Mouse (Mus musculus) 416B (cell line): Measurements from ENCODE around the gene Gm38655.

Experiments
- DNase-seq: peaks from one replicate; pipeline ENCODE4 v3.0.0; 2011; ENCODE audit warnings: low read depth

The Gm38655 gene

DNA sequence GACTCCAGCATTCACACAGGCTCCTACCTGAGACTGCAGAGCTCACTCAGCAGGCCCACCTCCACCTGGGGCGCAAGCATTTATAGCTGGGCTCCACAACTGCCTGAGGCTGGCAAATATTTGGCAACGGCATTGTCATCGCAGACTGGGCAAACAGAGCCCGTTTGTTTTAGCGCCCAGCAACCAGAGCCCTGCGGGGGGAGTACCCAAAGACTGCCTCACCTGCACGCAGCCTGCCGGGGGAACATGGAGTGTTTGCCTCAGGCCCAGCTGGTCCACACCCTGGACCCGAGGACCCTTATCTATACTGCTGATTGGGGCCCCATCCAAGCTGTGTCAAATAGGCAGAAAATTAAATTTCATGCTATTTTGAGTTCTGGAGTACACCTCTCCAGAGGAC is at the start of gene Gm38655:
Gene Gm38655, minus strand, starts transcription at position 61 of the 400 bp plus-strand sequence.
- DNase-seq, result no peak

DNA sequence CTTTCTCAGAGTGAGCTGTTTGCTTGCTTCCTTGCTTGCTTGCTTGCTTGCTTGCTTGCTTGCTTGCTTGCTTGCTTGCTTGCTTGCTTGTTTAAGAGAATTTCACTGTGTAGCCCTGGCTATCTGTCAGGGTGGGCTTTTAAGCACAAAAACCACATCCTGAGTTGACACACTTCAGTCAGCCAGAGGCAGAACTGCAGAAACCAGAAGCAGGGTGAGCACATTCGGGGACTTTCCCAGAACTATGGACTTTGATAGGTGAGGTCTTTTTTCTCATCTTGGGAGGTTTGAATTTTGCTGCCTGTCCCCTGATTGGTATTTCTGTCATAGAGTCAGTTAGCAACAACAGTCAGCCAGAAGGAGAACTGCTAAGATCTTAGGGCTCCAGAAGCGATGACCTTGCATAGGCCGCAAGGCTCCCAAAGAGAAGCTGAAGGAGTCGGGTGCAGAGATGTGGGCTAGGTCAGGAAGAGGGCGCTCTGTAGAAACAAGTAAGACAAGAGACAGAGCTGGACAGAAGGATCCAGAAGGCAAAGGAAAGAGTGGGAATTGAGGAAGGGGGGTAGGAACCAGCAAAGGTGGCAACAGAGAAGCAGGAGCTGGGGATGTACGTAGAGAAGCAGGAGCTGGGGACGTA is 49.4 kb upstream of the Gm38655 start:
- DNase-seq, result peak; percentile 59

DNA sequence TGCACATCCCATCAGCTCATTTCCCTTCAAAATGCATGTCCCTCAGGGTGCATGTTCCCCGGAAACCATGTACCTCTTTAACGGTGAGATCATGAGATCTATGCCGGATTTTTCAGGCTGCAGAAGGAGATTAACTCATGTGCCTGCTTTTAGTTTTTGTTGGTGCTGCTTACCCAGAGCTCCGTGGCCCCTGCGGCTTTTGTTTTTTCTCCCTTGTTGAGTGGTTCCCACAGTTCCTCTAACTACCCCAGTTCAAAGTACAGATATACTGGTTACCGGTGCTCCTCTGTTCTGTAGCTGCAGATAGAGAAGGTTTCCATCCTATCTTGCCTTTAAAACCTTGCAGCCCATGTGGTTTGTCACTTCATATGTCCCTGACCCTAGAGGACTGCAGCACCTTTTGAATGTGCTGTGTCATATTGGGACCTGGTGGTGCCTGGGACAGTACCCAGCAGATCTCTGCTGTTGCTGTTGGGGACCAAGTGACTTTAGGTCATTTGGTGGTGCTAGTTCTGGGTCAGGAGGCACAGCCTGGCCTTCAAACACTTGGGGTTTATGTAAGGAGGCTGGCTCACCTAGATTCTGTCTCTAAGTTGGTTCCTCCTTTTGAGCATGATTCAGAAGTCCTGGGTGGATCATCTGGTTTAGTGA is 47.8 kb upstream of the Gm38655 start:
- DNase-seq, result peak; percentile 61

DNA sequence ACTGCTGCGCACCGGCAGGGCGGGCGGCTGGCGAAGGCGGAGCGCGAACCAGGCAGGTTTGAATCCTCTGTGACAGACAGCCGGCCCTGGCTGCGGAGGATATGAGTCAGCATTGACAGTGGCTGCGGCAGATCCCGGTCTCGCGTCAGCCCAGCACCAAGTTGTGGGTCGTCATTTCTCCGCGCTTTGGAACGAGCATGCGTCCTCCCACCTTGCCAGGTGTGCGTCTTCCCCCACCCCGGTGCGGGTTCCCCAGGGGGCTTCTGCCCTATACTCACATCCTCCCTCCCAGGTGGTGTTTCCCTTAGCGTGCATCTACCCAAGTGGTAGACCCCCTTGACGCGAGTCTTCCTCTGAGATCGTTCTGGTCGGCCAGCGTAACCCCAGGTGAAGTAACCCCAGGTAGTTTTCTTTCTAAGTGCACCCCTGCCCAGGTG is 47.3 kb upstream of the Gm38655 start:
- peak; percentile 51 for DNase-seq

DNA sequence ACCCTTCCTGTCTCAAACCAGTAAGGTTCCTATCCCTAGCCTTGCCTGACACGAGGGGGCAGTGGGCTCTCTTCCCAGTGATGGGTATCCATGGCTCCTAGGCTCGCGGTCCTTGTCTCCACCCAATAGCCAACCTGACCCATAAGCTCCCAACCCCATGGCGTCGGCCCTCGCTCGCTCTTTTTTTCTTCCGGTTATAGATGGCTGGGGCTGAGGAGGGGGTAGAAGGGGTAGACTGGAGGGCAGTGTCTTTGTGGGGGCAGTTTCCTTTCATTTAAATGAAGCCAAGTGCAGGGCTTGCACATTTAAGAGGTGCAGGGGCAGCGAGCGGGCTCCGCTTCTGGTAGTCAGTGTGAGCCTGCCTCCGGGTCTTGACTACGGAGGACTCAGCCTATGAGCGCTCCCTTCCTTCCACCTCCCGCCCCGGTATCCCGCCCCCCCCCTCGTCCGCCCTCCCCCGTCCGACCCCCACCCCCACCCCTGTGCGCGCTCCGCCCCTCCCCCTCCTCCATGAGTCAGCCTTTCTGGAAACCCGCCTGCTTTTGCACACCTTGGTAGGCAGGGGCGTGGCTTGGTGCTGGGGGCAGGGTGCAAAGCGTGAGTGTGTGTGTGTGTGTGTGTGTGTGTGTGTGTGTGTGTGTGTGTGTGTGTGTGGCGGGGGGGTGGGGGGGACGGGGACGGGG is 46.7 kb upstream of the Gm38655 start:
- DNase-seq, result peak; percentile 89

DNA sequence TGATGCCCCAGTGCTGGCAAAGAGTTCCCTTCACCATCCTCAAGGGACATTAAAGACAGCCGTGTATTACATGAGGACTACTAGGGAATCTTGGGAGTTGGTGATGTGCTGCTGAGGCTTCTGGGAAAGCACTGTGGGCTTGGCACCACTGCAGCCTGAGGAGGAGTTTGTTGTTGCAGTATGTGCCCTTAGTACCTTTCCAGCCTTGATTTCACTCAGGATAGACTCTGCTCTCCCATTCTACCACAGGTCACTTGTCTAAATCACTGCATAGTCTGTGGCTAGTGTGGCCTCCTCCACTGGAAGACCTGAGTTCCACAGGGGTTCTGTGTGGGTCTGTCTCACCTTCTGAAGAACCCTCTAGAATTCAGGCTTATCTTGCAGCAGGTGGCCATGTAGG is 45.5 kb upstream of the Gm38655 start:
- DNase-seq, result no peak

DNA sequence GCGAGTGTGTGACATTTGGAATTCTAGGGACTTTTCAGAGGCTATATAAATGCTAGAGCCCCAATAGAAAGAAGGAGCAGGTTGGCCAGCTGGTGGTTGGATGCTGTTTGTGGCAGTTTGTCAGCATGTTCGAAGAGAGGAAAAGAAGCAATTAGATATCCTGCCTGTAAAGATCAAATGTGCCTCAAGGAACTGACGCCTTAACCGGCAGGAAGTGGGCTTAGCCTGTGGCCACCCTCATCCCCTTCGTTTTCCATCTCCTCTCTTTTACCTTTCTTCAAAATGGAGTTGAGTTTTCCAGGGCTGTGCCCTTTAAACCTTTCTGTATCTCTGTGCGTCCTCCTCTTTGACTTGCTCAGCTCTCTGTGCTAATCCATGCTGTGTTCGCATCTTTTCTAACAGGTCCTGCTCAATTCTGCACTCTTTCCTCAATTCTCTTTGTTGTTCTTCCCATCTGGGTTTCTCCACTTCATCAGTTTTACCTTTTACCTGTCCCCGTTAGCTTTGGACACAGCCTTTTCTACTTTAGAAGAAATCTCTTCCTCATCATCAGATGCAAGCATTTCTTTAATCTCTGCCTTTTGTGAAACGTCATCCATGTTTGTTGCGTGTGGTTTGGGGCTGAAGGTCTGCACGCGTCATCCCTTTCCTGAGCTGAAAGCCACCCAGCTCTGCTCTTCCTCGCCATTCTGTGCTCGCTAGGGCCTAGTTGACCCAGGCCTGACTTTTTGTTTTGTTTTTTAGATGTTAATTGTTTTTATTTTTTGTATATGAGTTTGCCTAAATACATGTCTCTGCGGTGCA is 44.4 kb upstream of the Gm38655 start:
- DNase-seq, result peak; percentile 37

DNA sequence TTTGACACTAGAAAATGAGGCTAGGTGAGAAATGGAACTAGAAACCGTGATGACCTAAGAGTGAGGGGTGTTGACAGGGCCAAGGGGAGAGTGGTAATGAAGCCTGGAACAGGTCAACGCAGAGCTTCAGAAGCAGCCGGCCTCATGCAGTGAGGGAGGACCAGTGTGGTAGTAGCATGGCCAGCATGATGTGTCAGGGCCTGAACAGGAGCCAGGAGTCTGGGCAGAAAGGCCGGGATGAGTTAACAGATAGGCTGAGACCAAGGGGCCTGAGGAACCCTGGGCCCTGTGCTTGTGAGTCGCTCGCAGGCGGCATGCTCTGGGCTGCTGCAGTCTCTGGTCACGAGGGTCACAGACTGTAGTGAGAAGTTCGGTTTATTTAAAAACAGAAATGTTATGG is 43.7 kb upstream of the Gm38655 start:
- no peak for DNase-seq

DNA sequence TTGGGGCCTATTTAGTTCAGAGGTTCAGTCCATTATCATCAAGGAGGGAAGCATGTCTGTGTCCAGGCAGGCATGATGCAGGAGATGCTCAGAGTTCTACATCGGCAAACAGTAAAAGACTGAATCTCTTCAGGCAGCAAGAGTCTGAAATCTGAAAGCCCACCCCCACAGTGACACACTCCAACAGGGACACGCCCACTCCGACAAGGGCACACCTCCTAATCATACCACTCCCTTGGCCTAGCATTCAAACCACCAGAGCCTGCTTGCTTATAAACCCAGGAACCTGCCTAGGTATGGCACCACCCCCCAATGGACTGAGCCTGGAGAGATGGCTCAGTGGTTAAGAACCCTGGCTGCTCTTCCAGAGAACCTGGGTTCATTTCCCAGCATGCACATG is 40.2 kb upstream of the Gm38655 start:
- DNase-seq, result no peak

DNA sequence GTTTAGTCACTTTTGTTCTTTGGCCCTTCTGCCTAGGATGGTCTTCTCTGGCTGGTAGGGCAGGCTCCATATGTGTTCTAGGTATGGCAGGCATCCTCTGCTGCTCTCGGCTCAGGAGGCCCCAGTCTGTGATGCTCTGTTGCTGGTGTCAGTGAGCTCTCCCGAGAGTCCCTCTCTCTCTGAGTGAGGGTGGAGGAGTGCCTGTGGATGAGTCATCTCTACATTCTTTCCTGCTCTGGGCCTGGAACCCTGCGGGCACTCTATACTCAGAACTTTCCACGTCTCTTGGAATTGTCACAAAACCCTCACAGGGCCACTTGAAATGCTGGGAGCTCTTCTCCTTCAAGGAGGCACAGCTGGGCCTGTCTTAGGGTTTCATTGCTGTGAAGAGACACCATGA is 36.4 kb upstream of the Gm38655 start:
- no peak for DNase-seq

DNA sequence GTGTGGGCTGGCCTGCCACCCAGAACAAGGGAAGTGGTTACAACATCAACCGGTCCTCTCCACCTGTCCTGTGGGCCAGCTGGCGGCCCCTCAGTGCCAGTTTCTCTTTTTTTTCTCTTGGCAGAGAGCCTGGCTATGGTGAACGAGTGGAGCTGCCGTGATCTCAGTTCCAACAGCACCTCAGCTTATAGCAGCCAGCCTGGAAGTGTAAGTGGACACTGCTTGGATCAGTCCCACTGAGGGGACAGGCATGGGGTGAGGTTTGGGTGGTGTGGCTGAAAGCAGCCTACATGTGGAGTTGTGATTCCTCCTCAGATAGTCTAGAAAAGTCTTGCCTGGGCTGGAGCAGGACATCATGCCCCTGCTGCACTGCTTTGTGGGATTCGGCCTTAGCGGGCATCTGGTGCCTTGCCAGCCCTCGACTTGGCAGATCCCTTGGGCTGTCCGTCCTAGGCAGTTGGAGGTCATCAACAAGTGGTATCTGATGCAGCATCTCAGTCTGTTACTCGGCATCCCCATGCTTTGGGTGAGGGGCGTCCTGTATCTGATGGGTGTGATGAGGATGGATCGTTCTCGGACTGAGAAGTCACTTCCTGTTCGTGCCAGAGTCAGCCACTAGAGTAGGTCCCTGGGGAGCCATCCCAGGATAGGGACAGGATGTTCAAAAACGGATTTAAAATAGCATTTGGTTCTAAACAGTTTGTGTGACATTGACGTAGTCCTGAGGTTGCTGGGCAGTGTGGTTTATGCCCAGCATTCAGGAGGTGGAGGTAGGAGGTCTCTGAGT is 35.6 kb upstream of the Gm38655 start:
- peak; percentile 38 for DNase-seq

DNA sequence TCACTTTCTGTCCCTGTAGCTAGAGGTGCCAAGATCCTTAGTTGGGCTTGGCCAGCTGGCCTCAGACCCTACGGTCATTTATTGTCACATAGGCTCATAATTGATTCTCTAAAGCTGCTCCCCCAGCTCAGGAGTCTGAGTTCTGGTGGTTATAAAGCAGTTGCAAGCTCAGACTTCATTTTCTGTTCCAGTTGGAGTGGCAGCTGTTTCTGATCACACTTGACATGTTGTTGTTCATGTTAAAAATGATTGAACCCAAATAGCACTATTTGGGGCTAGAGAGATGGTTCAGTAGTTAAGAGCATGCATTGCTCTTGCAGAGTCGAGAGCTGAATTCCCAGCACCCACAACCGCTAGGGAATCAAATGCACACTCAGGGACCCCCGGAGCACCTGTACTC is 34.7 kb upstream of the Gm38655 start:
- DNase-seq, result no peak

DNA sequence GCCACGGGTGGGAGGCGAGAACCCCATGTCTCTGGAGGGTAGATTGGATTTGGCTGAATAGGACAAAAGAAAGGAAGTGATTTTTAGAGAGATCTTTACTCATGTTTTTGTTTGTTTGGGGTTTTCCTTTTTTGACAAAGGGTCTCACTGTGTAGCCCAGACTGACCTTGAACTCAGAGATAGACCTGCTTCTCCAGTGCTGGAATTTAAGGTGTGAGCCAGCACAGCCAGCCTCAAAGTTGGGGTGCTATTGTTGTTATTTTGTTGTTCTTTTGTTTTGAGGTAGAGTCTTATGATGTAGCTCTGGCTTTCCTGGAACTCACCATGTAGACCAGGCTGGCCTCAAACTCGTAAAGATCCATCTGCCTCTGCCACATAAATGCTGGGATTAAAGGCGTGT is 27.1 kb upstream of the Gm38655 start:
- no peak for DNase-seq

DNA sequence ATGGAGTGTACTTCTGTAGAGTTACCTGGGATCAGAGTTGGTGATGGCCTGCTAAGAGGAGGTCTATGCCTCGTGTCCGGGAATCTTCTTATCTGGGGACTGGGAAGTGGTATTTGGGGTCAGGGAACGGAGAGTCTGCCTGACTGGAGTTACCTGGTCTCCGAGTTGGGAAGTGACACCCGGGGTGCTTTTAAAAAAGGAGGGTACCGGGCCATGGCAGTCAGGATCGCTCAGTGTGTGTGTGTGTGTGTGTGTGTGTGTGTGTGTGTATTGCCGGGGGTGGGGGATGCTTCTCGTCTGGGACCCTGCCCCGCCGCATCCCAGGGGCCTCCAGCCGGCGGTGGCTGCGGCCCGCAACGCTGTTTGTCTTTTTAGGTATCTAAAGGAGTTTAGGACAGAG is 13.8 kb upstream of the Gm38655 start:
- DNase-seq, result no peak

DNA sequence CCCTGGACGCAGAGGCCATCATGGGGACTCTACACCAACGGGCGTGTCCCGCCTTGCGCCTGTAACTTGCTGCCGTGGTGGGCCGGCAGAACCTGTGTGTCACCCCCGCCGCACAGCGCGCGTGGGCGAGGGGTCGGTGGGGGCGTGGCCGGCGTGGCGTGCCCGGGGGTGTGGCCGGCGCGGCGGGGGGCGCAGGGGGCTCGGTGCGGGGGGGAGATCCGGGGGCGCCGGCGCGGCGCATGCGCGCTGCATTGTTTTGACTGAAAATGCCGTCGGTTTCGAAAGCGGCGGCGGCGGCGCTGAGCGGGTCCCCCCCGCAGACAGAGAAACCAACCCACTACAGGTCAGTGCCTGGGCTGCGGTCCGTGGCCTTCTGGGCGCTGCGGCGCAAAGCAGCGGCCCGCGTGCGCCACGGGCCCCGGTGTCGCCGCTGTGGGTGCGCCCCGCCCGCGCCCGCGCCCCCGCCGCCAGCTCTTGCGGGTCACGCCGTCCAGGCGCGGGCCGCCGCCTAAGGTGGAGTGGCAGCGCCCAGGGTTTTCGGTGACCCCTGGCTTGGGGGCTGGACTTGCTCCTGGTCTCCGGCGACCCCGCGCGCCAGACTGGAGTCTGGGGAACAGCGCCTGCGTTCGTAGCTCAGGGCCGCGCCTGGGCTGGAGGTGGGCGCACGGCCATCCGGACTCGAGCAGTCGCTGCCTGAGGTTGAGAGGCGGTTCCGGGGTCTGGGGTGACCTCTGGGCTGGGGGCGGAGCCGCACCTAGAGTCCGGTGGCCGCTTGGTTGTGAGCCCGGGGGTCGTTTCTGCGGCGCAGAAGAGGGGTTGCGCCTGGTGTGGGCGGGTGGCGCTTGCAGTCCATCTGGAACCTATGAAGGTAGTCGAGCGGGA is 13.1 kb upstream of the Gm38655 start, which contains the start of gene Unkl:
Gene Unkl, plus strand, starts transcription at position 248 of the 882 bp plus-strand sequence.
- peak; percentile 53 for DNase-seq

DNA sequence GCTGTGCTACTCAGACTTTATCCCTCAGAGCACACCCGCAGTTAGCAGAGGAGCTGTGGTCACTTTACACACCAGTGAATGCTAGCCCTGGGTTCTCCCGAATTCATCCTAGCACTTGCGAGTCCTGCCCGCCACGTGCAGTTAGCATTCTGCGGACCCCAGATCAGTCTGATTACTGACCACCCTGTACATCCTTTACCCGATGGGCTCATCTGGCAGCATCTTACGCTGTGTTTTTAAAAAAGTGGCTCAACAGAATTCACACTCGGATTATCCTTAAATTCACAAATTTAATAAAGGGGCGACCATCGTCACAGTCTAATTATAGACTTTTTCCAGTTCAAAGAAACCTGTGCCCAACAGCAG is 12.5 kb upstream of the Gm38655 start:
- no peak for DNase-seq

DNA sequence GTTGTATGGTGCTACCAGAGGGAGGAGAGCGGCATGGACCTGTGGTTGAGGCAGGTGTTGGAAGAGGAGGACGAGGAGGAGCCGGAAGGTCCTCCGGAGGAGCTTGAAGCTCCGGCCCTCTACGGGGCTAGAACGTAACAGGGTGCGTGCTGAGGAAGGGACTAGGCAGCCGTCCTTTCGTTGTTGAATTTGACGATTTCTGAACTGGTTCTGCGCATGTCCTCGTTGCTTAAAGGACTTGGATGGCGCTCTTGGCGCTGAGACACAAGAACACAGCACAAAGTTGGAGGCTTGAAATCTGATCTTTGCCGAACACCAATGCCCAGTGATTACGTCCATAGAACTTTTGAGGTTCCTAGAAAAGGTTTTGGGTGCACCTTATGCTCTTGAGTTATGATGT is 9.7 kb upstream of the Gm38655 start:
- no peak for DNase-seq

DNA sequence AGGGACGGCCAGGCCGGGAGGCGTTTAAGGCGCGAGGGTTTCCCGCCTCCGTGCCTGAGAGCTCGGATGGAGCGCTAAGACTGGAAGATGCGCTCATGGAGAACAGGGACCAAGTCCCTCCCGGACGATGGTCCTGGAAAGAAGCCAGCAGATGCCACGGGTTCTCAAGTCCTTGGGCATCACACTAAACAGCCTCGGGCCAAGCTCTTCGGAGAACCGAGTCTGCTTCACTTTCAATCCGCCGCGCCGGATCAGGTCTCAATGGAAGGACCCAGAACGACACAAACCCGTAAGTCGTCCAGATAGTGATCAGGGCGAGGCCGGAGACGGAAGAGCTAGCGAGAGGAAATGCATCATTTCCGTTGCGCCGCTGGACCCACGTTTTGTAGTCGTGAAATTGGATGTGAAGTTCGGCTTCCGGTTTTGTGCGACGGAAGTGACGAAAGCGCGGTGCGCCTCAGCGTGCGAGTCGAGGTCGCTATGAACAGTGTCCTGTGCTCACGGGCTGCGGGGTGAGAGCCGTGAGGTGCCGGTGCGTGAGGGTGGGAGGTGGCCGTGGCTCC is 8.9 kb upstream of the Gm38655 start, which contains the start of gene BC003965:
Gene BC003965, plus strand, starts transcription at position 426 of the 563 bp plus-strand sequence.
- DNase-seq, result peak; percentile 99

DNA sequence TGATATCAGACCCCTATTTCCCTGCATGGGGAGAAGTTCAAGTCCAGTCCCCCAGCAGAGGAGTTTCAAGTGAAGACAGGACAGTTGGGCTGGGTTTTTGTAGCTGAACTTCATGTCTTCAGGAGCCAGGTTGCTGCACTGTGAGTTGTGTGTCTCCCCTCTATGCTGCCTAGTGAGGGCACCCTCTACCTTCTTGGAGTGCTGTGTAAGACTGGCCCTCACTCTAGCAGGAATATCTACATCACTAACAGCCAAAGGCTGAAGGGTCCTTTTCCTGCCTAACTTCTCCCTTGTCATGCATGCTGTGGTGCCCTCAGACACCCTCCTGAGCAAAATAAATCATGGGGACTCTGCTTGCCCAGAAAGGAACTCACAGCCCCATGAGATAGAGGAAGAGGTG is 8.0 kb upstream of the Gm38655 start:
- peak; percentile 77 for DNase-seq

DNA sequence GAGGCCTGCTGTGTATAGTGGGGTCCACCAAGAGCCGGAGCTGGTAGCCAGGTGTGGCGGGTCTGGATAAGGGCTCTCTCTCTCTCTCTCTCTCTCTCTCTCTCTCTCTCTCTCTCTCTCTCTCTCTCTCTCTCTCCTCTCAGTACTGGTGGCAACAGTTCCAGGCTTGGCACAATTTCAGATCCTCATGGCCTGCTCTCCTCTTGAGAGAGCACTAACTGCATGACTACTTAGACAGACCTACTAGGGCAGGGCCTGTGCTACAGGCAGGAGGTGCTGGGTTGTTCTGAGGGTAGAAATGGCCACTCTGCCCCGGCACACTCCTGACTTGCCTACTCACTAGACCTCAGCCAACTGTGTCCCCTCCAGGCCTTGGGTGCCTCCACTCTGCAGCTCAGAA is 2.7 kb downstream of the Gm38655 start:
- no peak for DNase-seq
